Mouse (Mus musculus) embryonic fibroblast, embryonic 13.5 days (primary cell): ENCODE results near the gene Aff4.

Experiments used
- CTCF ChIP-seq: IDR thresholded peaks from 2 replicates; pipeline ENCODE4 v1.5.1; 2011; ENCODE audit warnings: mild to moderate bottlenecking, control low read depth, low read length, moderate library complexity, borderline replicate concordance; ENCODE audit not compliant: insufficient read depth
- POLR2A ChIP-seq: IDR thresholded peaks from 2 replicates; pipeline ENCODE4 v1.6.1; 2011; ENCODE audit warnings: low read depth, mild to moderate bottlenecking, control low read depth, low read length, moderate library complexity

GRCm38 (mm10) chr11:53447996-53448395, 97.4 kb downstream of the Aff4 start:
- TF ChIP-seq POLR2A (no peak), CTCF (no peak)
